Mouse (Mus musculus): Measurements from ENCODE around the gene Sema6d.
A peak's percentile ranks its signal among the peaks of the same experiment; 100 is the strongest.

The Sema6d gene

GRCm38 (mm10) chr2:124485761-124486160 lies 396.0 kb downstream of the Sema6d start:
- DNase-seq: no peak

DNA sequence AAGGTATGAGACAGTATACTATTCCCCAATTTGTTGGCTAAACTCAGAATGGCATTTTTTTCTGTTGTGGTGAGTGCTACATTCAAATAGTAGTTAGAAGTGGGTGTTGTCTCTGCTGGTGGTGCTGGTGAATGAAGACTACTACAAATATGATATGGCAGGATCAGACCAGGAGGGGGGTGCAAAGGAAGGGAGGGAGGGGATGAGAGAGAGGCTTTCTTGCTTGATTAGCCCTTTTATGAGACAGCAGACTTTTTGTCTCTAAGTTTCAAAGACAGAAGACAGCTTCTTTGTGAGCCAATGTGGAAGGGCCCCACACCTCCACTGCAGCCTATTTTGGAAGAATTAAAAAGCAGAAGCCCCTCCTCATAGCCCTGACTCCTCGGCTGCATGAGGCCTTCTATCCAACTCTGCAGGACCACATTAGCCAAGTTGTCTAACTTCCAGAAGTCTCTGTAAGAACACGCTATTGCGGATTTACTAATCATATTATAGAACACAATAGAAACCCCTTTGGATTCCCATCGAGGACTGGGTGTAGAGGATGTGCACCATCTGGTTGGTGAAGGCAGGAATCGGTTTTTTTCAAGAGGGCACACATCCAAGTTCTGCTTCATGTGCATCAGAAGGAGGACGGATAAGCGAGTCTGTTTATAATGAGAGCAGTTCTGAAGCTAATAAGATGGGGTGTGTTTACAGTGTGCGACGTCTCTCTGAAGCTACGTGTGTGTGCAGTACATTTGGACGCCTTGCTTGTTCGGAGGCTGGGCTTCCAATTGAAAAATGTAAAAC lies 400.4 kb downstream of the Sema6d start:
- no peak for DNase-seq

GRCm38 (mm10) chr2:124495751-124496150 lies 406.0 kb downstream of the Sema6d start:
- no peak for DNase-seq

- DNase-seq: no peak
These were observed 409.9 kb downstream of the Sema6d start for GRCm38 (mm10) chr2:124499670-124500069.

DNA sequence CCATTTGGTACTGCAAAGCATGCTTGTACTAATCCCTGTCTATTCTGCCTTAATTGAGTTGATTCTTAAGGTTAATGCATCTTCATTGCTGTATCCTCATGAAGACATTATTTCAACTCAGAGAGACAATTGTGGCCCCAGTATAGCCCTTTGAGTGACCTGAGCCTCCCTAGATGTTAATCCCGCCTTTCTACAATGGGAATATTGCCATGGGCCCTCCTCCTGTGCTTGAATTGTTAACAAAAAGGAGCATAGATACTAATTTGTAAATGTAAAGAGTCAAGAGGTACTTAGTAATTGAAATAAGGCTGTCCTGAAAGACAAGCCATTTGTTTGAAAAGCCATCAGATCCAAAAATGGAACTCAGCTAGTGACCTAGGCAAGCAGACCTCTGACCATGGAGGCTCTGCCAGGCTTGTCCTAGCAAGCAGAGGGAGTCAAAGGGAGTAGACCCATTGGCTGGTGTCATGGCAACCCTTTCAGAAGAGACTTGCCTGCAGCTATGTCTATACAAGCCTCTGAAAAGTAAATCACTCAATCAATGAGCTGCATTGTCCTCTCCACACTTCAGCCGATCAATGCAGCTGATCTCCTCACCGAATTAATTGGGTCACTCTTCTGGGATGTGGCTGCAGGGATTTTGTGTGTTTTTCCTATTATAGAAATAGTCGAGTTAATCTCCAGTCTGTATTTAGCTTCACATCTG lies 416.2 kb downstream of the Sema6d start:
- no peak for DNase-seq

DNA sequence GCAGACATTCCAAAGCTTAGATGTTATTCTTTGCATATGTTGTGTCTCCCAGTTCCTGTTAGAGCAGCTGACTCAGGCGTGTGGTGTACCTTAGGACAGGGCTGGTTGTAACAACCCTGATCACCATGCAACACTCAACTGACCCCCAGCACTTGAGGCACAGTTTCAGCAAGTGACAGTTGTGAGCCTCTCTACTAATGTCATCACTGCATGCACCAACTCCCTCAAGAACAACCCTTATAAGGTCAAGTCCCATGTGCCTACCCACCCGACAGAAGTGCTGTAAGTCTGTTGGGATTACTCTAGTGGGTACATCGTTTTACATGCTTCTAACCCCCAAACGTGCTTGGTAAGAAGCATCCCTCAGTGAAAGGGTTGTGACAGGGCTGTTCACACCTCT lies 418.0 kb downstream of the Sema6d start:
- DNase-seq: no peak

DNA sequence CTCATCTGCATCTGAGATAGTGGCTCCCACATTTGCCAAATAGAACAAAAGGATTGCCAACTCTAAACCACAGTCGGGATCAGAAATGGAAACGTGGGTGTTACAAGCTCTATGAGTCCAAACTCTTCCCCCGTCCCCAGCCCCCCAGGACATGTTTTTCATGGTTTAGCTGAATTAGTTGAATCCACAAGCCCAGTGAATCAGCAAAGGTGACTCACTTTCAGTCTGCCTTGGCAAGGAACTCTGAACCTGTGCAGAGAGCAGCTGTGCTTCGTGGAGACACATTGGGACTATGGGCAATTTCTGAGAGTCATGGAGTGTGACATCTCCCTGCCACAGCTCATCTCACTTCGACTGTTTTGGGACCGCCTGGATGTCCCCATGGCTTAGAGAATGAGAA lies 419.7 kb downstream of the Sema6d start:
- DNase-seq: no peak

GRCm38 (mm10) chr2:124511826-124512225 lies 422.1 kb downstream of the Sema6d start:
- no peak for DNase-seq

DNA sequence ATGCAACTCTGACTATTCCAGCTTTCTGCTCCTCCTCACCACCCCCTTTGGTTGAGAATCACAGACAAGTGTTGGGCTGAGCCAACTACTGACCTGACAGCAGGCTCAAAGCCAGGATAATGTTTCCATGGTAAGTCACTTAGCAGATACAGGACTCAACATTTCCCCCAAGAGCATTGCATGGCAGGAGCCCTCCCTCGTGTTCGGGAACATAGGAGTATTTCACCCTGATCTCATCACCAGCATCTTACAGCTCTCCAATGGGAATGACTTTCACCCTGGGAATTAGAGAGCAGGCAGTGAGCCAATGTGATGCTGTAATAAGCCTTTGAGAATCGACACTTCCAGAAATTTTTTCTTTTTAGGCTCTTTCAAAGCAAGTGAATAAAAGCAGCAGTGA lies 432.7 kb downstream of the Sema6d start:
- DNase-seq: no peak

DNA sequence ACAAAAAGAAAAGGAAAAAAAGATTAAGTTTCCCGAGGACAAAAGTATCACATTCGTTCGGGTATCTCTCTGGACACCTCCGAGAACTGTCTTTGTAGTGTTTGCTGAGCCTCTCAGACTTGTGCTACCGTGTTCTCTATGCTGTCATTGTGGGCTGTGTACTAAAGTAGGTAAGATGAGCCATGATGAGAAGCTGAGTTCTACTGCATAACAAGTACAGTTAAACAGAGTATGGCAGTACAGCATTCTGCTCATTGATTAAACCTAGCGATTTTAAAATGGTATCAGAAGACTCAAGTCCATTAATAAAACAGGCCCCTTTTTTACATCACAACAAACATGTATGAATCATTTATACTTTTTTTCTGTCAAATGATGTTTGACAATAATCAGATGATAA lies 433.9 kb downstream of the Sema6d start:
- DNase-seq: no peak

DNA sequence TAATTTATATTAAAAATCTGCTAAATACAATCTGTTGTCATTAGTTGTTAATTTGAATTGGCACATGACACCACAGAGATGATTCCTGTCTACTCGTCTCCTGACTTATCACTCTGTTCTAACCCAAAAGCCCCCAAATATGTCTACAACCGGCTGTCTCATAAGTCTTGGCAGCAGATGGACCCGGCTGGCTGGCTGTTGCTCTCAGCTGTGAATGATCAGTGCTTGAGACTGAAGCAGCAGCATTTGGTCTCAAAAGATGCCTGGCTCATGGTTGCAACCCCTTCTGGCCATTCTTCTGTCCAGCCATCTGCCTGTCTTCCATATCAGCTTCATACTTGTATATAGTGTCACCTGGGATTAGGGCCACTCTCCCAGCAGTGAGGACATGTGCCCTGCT lies 434.4 kb downstream of the Sema6d start:
- DNase-seq: no peak

GRCm38 (mm10) chr2:124527641-124528040 lies 437.9 kb downstream of the Sema6d start:
- no peak for DNase-seq

- no peak for DNase-seq
These were observed 440.7 kb downstream of the Sema6d start for GRCm38 (mm10) chr2:124530441-124530840.

DNA sequence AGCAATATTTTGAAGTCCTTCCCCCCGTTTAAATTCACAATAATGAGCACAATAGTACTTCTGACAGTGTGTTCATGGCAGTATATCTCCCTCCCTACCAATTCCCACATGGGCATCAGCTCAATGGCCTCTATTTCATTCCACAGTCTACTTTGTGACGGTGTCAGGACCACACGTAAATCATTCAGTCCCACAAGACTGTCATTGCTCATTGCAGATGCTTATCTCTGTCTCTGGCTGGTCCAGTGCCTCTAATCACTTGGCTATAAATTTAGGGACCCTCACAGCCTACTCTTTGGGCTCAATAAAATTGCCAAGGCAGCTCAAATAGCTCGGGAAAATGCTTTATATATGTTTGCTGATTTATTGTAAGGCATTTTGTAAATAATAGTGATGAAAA lies 441.3 kb downstream of the Sema6d start:
- no peak for DNase-seq

GRCm38 (mm10) chr2:124532906-124533305 lies 443.1 kb downstream of the Sema6d start:
- DNase-seq: no peak

GRCm38 (mm10) chr2:124533602-124534001 lies 443.8 kb downstream of the Sema6d start:
- no peak for DNase-seq

DNA sequence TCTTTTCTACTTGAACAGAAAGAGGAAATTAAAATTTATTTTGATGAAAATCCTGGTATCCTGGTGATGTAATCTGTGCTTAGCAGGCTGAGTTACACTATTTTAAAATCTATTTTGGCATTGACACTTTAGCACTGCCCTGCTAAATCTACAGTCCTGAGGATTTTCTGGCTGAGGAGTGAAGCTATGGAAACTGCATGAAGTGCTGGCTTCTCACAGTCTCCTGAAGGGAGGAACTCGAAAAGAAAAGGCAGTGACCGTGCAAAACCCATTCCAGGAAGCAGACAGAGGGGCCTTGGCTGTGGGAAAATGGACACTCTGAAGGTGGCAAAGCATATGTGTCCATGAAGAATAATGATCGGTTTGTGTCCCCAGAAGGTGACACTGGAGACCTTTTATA lies 460.5 kb downstream of the Sema6d start:
- no peak for DNase-seq

DNA sequence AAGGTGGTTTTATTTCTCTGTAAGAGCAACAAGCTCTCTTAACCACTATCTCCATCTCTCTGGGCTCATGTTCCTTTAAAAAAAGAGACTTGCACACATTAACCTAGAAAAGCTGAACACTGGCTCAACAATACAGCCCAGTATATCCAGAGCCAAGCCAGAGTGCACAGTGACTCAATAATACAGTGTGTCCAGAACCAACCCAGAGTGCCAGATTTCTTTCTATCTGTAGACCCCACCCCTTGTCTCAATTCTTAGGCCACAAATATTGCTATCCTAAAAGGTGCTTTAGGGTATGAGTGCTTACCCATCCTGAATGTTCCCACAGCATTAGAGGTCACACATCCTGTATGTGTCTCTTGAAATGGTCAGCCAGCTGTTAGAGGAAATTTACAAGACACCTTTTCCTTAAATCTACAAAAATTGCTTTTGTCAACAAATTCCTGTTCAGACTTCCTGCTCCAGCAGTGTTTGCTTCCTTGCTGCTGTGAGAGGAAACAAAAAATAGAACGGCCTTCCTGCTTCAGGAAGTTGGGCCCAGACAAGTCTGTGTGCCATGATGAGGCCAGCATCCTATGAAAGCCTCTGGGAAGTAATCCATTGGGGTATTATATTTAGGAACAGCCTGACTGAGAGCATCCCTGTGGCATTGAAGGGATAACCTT lies 465.1 kb downstream of the Sema6d start:
- DNase-seq: no peak

DNA sequence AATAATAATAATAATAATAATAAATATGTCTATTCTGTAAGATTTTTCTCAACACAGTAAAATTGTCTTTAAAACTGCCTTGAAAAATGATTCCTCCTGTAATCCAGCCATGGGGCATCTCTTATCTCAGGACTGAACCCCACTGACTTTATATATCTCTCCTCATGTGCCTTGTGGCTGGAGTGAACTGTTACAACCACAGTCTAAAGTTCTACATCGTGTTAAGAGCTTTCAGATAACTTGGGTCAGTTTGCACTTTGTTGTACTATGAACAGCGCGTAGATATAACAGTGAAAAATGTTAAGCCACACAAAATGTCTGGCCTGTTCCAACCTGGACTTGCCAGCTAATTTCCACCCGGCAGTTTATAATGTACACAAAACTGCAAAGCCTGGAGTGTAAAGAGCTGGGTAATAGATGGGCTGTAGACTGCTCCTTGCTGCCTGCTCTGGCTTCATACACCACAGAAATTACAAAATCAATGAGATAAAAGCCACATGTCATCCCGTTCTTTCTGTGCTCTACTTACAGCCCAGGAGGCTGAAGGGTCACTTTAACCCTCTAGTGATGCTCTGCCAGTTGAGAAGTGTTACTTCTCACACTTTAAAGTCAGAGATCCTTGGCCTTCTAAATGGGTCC lies 467.2 kb downstream of the Sema6d start:
- DNase-seq: no peak

- no peak for DNase-seq
These were observed 468.3 kb downstream of the Sema6d start for GRCm38 (mm10) chr2:124558021-124558420.

DNA sequence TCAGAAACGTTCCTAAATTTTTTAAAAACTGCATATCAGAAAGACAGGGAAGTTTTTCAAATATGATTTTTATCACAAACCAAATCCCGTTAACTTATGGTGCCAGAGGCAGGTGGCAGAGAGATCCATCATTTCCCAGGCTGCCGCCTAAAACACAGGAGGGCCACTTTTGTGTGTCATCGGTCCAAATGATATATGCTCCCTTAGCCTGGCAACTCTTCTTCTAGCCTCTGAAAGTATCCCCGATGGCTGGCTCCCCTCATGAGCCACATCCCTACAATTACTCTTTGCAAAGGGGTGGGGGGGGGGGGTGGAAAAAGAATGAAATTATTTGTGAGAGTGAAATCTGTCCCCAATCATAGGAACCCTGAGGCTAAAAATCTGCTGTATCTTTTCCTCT lies 471.9 kb downstream of the Sema6d start:
- no peak for DNase-seq

GRCm38 (mm10) chr2:124562091-124562490 lies 472.3 kb downstream of the Sema6d start:
- DNase-seq: peak; percentile 5 to 19

DNA sequence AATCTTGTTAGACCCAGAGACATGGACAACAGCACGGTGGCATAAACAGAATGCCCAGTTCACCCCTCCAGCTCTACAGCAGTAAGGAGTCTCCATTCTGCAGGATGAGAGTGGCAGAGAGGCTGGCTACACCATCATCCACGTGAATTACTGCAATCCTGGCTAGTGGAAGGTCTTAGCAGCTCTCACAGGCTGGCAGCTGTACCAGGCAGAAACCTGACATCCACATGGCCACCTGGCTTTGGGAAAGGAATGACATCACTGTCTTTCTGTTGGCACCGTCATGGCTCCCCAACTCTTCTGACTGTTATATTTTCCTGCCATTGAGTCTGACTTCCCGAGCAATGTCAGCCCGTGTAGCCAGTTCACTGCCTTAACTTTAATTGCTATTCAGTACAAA lies 474.0 kb downstream of the Sema6d start:
- DNase-seq: peak; percentile 12 to 15

Data from cerebellum, adult 18-20 months (tissue).